Mouse (Mus musculus): ENCODE results near the gene Slc23a2. TPM values are rescaled to one million over a fixed set of nuclear protein-coding genes. Genes with fewer than 3 reads are reported as not detected.

The Slc23a2 gene
- 12.5 and 12.8 TPM in 2 replicates for polyA plus RNA-seq (2016; fragmentation: Nextera tagmentation; extraction: Ambion mirVana)

GRCm38 (mm10) chr2:132144971-132145691 lies at the start of gene Slc23a2:
Gene Slc23a2 (minus strand): TSS chr2:132145108.
- no peaks in the 10 kb centered on the region for H3K9me3 ChIP-seq
- WGBS, result under 1% methylated on average over 38 of the region's 68 CpGs
- peaks cover 25% of the 10 kb centered on the region for H3K27me3 ChIP-seq
- peak; percentile 82 for ATAC-seq (ENCODE audit: insufficient number of reproducible peaks, insufficient read depth, low FRiP score, low TSS enrichment, low read depth)
- H3K4me2 ChIP-seq, result peak within 1 kb of the TSS; percentile 89
- H3K27ac ChIP-seq, result no peak within 1 kb of the TSS
- peaks cover 15% of the 10 kb centered on the region for H3K4me1 ChIP-seq (replicated peaks)
- peak within 1 kb of the TSS; percentile 90 for H3K4me3 ChIP-seq (replicated peaks)
- H3K36me3 ChIP-seq, result peaks cover 6% of the 10 kb centered on the region
- H3K9ac ChIP-seq (replicated peaks), result peak within 1 kb of the TSS; percentile 79

GRCm38 (mm10) chr2:132190602-132191161 lies 45.8 kb upstream of the Slc23a2 start:
- Histone ChIP-seq H3K4me2 (no peak overlapping the region), H3K9ac (replicated peaks) (no peak overlapping the region), H3K36me3 (no peaks in the 10 kb centered on the region), H3K4me1 (replicated peaks) (no peaks in the 10 kb centered on the region), H3K4me3 (replicated peaks) (no peak overlapping the region), H3K9me3 (no peaks in the 10 kb centered on the region), H3K27ac (no peak overlapping the region), H3K27me3 (no peaks in the 10 kb centered on the region)
- no peak for ATAC-seq (ENCODE audit: insufficient number of reproducible peaks, insufficient read depth, low FRiP score, low TSS enrichment, low read depth)
- WGBS, result 71% methylated on average over 3 of the region's 3 CpGs

GRCm38 (mm10) chr2:132183874-132184273 lies 39.0 kb upstream of the Slc23a2 start:
- WGBS, result 67% methylated on average over 6 of the region's 6 CpGs
- Histone ChIP-seq H3K9ac (replicated peaks) (no peak overlapping the region), H3K4me1 (replicated peaks) (peaks cover 9% of the 10 kb centered on the region), H3K4me3 (replicated peaks) (no peak overlapping the region), H3K9me3 (no peaks in the 10 kb centered on the region), H3K36me3 (no peaks in the 10 kb centered on the region), H3K4me2 (no peak overlapping the region), H3K27ac (no peak overlapping the region), H3K27me3 (no peaks in the 10 kb centered on the region)
- no peak for ATAC-seq (ENCODE audit: insufficient number of reproducible peaks, insufficient read depth, low FRiP score, low TSS enrichment, low read depth)

- 23% methylated on average over 1 of the region's 1 CpGs for WGBS
- ATAC-seq (ENCODE audit: insufficient number of reproducible peaks, insufficient read depth, low FRiP score, low TSS enrichment, low read depth), result no peak
- no peaks in the 10 kb centered on the region for H3K9me3 ChIP-seq
These were observed 35.7 kb upstream of the Slc23a2 start for GRCm38 (mm10) chr2:132180463-132181205.

GRCm38 (mm10) chr2:132179371-132179770 lies 34.5 kb upstream of the Slc23a2 start:
- Histone ChIP-seq H3K27me3 (no peaks in the 10 kb centered on the region), H3K9me3 (no peaks in the 10 kb centered on the region), H3K4me3 (replicated peaks) (no peak overlapping the region), H3K9ac (replicated peaks) (no peak overlapping the region), H3K36me3 (no peaks in the 10 kb centered on the region), H3K27ac (no peak overlapping the region), H3K4me1 (replicated peaks) (peaks cover 9% of the 10 kb centered on the region), H3K4me2 (no peak overlapping the region)
- no peak for ATAC-seq (ENCODE audit: insufficient number of reproducible peaks, insufficient read depth, low FRiP score, low TSS enrichment, low read depth)
- 90% methylated on average over 7 of the region's 7 CpGs for WGBS

More at GRCm38 (mm10) chr2:132180463-132181205, 35.7 kb upstream of the Slc23a2 start:
- Histone ChIP-seq H3K4me3 (replicated peaks) (no peak overlapping the region), H3K27me3 (no peaks in the 10 kb centered on the region), H3K9ac (replicated peaks) (no peak overlapping the region), H3K27ac (no peak overlapping the region), H3K4me1 (replicated peaks) (peaks cover 9% of the 10 kb centered on the region), H3K4me2 (no peak overlapping the region), H3K36me3 (no peaks in the 10 kb centered on the region)

- no peak overlapping the region for H3K27ac ChIP-seq
- no peak for ATAC-seq (ENCODE audit: insufficient number of reproducible peaks, insufficient read depth, low FRiP score, low TSS enrichment, low read depth)
- WGBS, result 83% methylated on average over 9 of the region's 9 CpGs
- H3K9me3 ChIP-seq, result no peaks in the 10 kb centered on the region
- H3K4me2 ChIP-seq, result no peak overlapping the region
- no peaks in the 10 kb centered on the region for H3K4me1 ChIP-seq (replicated peaks)
- no peaks in the 10 kb centered on the region for H3K36me3 ChIP-seq
- no peak overlapping the region for H3K9ac ChIP-seq (replicated peaks)
- no peaks in the 10 kb centered on the region for H3K27me3 ChIP-seq
- H3K4me3 ChIP-seq (replicated peaks), result no peak overlapping the region
These were observed 32.5 kb upstream of the Slc23a2 start for GRCm38 (mm10) chr2:132177406-132177805.

GRCm38 (mm10) chr2:132176289-132176848 lies 31.5 kb upstream of the Slc23a2 start:
- no peaks in the 10 kb centered on the region for H3K36me3 ChIP-seq
- no peaks in the 10 kb centered on the region for H3K9me3 ChIP-seq
- H3K27me3 ChIP-seq, result no peaks in the 10 kb centered on the region
- H3K4me3 ChIP-seq (replicated peaks), result no peak overlapping the region
- no peaks in the 10 kb centered on the region for H3K4me1 ChIP-seq (replicated peaks)
- no peak overlapping the region for H3K27ac ChIP-seq
- ATAC-seq (ENCODE audit: insufficient number of reproducible peaks, insufficient read depth, low FRiP score, low TSS enrichment, low read depth), result no peak
- H3K4me2 ChIP-seq, result no peak overlapping the region
- no peak overlapping the region for H3K9ac ChIP-seq (replicated peaks)
- 75% methylated on average over 3 of the region's 3 CpGs for WGBS

- no peak overlapping the region for H3K4me3 ChIP-seq (replicated peaks)
- H3K9me3 ChIP-seq, result no peaks in the 10 kb centered on the region
- no peaks in the 10 kb centered on the region for H3K36me3 ChIP-seq
- H3K4me1 ChIP-seq (replicated peaks), result no peaks in the 10 kb centered on the region
- ATAC-seq (ENCODE audit: insufficient number of reproducible peaks, insufficient read depth, low FRiP score, low TSS enrichment, low read depth), result no peak
- no peak overlapping the region for H3K27ac ChIP-seq
- H3K27me3 ChIP-seq, result no peaks in the 10 kb centered on the region
- whole genome bisulfite sequencing, result 93% methylated on average over 3 of the region's 3 CpGs
- H3K9ac ChIP-seq (replicated peaks), result no peak overlapping the region
- H3K4me2 ChIP-seq, result no peak overlapping the region
These were observed 29.1 kb upstream of the Slc23a2 start for GRCm38 (mm10) chr2:132174048-132174447.

GRCm38 (mm10) chr2:132171939-132172338 lies 27.0 kb upstream of the Slc23a2 start:
- Histone ChIP-seq H3K9me3 (no peaks in the 10 kb centered on the region), H3K27ac (no peak overlapping the region), H3K4me2 (no peak overlapping the region), H3K36me3 (no peaks in the 10 kb centered on the region), H3K4me1 (replicated peaks) (no peaks in the 10 kb centered on the region), H3K27me3 (no peaks in the 10 kb centered on the region), H3K9ac (replicated peaks) (no peak overlapping the region), H3K4me3 (replicated peaks) (no peak overlapping the region)
- no peak for ATAC-seq (ENCODE audit: insufficient number of reproducible peaks, insufficient read depth, low FRiP score, low TSS enrichment, low read depth)
- 86% methylated on average over 8 of the region's 8 CpGs for WGBS

GRCm38 (mm10) chr2:132169150-132169549 lies 24.2 kb upstream of the Slc23a2 start:
- H3K4me2 ChIP-seq, result no peak overlapping the region
- 87% methylated on average over 7 of the region's 7 CpGs for WGBS
- H3K9ac ChIP-seq (replicated peaks), result no peak overlapping the region

GRCm38 (mm10) chr2:132163626-132164025 lies 18.7 kb upstream of the Slc23a2 start:
- WGBS, result 88% methylated on average over 1 of the region's 1 CpGs
- H3K9ac ChIP-seq (replicated peaks), result no peak overlapping the region
- ATAC-seq (ENCODE audit: insufficient number of reproducible peaks, insufficient read depth, low FRiP score, low TSS enrichment, low read depth), result no peak
- no peak overlapping the region for H3K27ac ChIP-seq
- no peak overlapping the region for H3K4me2 ChIP-seq
- no peaks in the 10 kb centered on the region for H3K4me1 ChIP-seq (replicated peaks)
- H3K9me3 ChIP-seq, result no peaks in the 10 kb centered on the region
- no peak overlapping the region for H3K4me3 ChIP-seq (replicated peaks)
- 0 out of 2 replicates have a peak, but pooled peaks cover 6% of the 10 kb centered on the region for H3K27me3 ChIP-seq
- H3K36me3 ChIP-seq, result no peaks in the 10 kb centered on the region

More at GRCm38 (mm10) chr2:132169150-132169549, 24.2 kb upstream of the Slc23a2 start:
- H3K36me3 ChIP-seq, result no peaks in the 10 kb centered on the region
- no peaks in the 10 kb centered on the region for H3K9me3 ChIP-seq
- no peak overlapping the region for H3K27ac ChIP-seq
- H3K27me3 ChIP-seq, result 0 out of 2 replicates have a peak, but pooled peaks cover 3% of the 10 kb centered on the region
- ATAC-seq (ENCODE audit: insufficient number of reproducible peaks, insufficient read depth, low FRiP score, low TSS enrichment, low read depth), result no peak
- H3K4me3 ChIP-seq (replicated peaks), result no peak overlapping the region
- H3K4me1 ChIP-seq (replicated peaks), result no peaks in the 10 kb centered on the region
